Mouse (Mus musculus): Measurements from ENCODE around the gene Brd3os. TPM values are rescaled to one million over a fixed set of nuclear protein-coding genes. Genes with fewer than 3 reads are reported as not detected.

The Brd3os gene
- polyA plus RNA-seq, 1 experiment from 2014 or later, result 19.0 TPM

- no peaks in the 10 kb centered on the region for H3K27me3 ChIP-seq
- in situ Hi-C loops (cut with MboI; ENCODE audit: low pct_unique_long_range_greater_than_20kb), result loop anchor here (25.0 kb wide), 1 partner anchor 395 kb away; the partner anchor contains the start of gene Slc2a6
- CTCF ChIA-PET, result no interaction called here
- no peak for ATAC-seq
- DNase-seq (ENCODE audit: low read depth, low spot score), result no peak
- TF ChIP-seq CTCF (IDR thresholded peaks at IDR 0.05), result no peak
- POLR2A ChIA-PET, result no interaction called here
These were observed 9.5 kb upstream of the Brd3os start for GRCm38 (mm10) chr2:27432599-27432998.

DNA sequence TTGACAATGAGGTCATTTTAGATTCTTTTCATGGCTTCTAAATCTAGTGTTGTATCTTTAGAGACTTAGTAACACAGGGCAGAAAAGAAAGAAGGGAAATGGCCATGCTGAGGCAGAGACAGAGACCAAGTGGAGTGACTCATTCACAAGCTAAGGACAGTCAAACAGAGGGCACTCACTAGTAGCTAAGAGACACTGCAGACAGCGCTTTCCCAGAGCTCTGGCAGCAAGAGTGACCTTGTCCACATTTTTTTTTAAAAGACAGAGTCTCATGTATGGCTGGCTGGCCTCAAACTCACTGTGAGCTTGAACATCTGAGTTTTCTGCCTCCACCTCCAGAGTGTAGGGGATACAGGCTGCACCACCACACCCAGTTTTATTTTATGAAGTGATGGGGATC is 4.2 kb upstream of the Brd3os start:
- in situ Hi-C loops (cut with MboI; ENCODE audit: low pct_unique_long_range_greater_than_20kb), result loop anchor here (25.0 kb wide), 1 partner anchor 401 kb away; the partner anchor contains the start of gene Slc2a6
- H3K27me3 ChIP-seq, result no peaks in the 10 kb centered on the region
- TF ChIP-seq CTCF (IDR thresholded peaks at IDR 0.05), result no peak
- ATAC-seq, result no peak
- ChIA-PET CTCF (interaction anchor here (0.9 to 2.1 kb wide), 3 partner anchors 10 to 169 kb away, joined by 3 to 15 read pairs (median 4); no protein-coding TSS in a partner anchor), POLR2A (interaction anchor here (0.6 kb wide), 1 partner anchor 185 kb away, joined by 3 read pairs; no protein-coding TSS in a partner anchor)
- DNase-seq (ENCODE audit: low read depth, low spot score), result no peak

DNA sequence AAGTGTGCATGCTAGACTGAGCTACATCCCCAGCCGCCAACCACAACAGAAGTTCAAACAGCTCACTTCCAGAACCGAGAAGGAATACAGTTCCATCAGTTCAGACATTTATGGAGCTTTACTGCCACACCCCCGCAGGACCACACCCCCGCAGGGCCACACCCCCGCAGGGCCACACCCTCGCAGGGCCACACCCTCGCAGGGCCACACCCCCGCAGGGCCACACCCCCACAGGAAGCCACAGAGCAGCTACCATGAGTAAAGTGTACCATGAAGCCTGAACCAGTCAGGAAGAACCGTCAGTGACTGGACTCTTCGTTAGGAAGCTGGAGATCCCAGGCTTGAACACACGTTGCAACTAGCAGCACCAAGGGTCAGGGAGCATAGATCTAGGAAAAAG is 3.8 kb upstream of the Brd3os start:
- in situ Hi-C loops (cut with MboI; ENCODE audit: low pct_unique_long_range_greater_than_20kb), result loop anchor here (25.0 kb wide), 1 partner anchor 401 kb away; the partner anchor contains the start of gene Slc2a6
- TF ChIP-seq CTCF (IDR thresholded peaks at IDR 0.05), result no peak
- CTCF ChIA-PET, result interaction anchor here (0.9 to 2.1 kb wide), 3 partner anchors 10 to 169 kb away, joined by 3 to 15 read pairs (median 4); no protein-coding TSS in a partner anchor
- DNase-seq (ENCODE audit: low read depth, low spot score) (no peak), ATAC-seq (no peak)
- H3K27me3 ChIP-seq, result no peaks in the 10 kb centered on the region
- POLR2A ChIA-PET, result interaction anchor here (0.6 kb wide), 1 partner anchor 185 kb away, joined by 3 read pairs; no protein-coding TSS in a partner anchor

DNA sequence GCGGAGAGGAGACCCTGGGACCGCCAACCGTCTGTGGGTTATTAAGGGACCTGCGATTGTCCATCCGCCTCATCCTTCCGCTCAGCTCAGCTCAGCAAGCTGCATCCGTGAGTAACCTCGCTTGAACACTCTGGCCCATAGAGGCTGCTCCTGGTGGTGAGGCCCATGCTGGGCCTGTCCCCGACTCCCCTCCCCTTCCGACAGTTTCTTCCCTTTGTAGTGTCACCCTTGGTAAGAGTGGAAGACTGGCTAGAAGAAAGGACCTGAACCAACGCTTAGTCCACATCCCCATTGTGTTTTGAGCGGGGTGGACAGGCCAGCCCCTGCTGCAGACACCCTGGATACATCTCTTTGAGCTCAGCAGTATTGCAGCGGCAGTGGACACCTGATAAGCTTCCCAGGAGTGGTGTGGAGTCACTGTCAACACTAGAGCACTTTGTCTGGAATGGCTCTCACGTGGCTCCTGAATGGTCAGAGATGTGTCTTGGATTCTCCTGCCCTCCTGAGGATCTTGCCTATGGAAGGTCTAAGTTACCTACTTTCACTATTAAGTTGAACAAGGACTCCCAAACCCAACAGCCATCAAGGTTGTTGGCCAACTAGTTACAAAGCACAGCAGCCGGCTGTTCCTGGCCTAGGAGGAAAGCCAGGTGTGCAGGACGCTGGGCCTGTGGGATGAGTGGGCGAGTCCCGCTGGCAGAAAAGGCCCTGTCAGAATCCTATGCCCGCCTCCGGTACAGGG is 755 bp downstream of the Brd3os start:
- no peak for DNase-seq (ENCODE audit: low read depth, low spot score)
- in situ Hi-C loops (cut with MboI; ENCODE audit: low pct_unique_long_range_greater_than_20kb), result loop anchor here (5.0 to 25.0 kb wide), 2 partner anchors 74 to 406 kb away; partner anchors contain the start of genes Slc2a6 and Wdr5
- POLR2A ChIA-PET, result no interaction called here

GRCm38 (mm10) chr2:27443450-27443708 is 1.3 kb downstream of the Brd3os start:
- in situ Hi-C loops (cut with MboI; ENCODE audit: low pct_unique_long_range_greater_than_20kb), result loop anchor here (5.0 to 25.0 kb wide), 2 partner anchors 74 to 406 kb away; partner anchors contain the start of genes Slc2a6 and Wdr5
- H3K27me3 ChIP-seq, result no peaks in the 10 kb centered on the region
- ChIA-PET CTCF (interaction anchor here (1.2 to 1.7 kb wide), 2 partner anchors 15 to 18 kb away, joined by 3 to 6 read pairs; no protein-coding TSS in a partner anchor), POLR2A (no interaction called here)
- ATAC-seq, result no peak
- no peak for TF ChIP-seq CTCF (IDR thresholded peaks at IDR 0.05)
- no peak for DNase-seq (ENCODE audit: low read depth, low spot score)

More for the DNA sequence above, 755 bp downstream of the Brd3os start:
- CTCF ChIA-PET, result interaction anchor here (1.2 to 1.7 kb wide), 2 partner anchors 15 to 19 kb away, joined by 3 to 6 read pairs; no protein-coding TSS in a partner anchor
- H3K27me3 ChIP-seq, result no peaks in the 10 kb centered on the region
- ATAC-seq, result peak; percentile 9
- TF ChIP-seq CTCF (IDR thresholded peaks at IDR 0.05), result no peak

DNA sequence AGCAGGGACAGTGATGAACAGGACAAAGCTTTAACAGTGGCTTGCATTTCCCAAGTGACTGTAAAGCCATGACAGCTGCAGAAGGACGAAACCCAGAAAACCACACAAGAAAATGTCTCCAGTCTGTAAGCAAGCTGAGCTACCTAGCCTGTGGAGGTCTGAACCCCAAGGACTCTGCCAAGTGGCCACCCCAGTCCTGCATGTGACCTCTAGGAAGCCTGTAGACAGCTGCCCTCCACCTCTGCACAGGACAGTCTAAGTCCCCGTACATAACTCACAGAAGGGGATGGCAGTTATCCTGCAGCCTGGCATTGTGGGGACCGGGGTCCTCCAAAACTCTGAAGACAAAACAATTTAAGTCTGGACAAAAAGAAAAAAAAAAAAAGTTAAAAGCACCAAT is 3.8 kb downstream of the Brd3os start:
- DNase-seq (ENCODE audit: low read depth, low spot score), result no peak
- H3K27me3 ChIP-seq, result no peaks in the 10 kb centered on the region
- ChIA-PET POLR2A (interaction anchor here (0.6 to 0.7 kb wide), 2 partner anchors 17 to 69 kb away, joined by 3 to 4 read pairs; partner anchors contain the start of gene Wdr5), CTCF (no interaction called here)
- no peak for TF ChIP-seq CTCF (IDR thresholded peaks at IDR 0.05)
- in situ Hi-C loops (cut with MboI; ENCODE audit: low pct_unique_long_range_greater_than_20kb), result loop anchor here (25.0 kb wide), 1 partner anchor 409 kb away; the partner anchor contains the start of gene Slc2a6
- no peak for ATAC-seq

DNA sequence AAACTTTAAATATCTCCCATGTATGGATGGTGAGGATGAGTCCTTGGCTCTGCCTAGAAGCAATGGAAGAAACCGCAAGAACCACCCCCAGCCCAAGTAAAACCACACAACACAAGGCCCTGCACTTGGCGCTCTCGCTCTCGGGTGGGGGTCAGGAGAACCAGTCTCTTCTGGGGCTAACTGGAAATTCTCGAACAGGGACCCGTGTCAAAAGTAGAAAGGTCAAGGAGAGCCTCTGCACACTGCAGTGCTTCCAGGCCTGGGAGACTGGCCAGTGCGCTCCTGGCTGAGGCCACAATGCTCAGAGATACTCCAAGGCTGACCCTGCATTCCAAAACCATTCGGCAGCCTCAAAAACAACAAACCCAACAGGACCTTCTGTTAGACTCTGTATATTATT is 4.7 kb downstream of the Brd3os start:
- ChIA-PET POLR2A (interaction anchor here (0.7 kb wide), 1 partner anchor 10 kb away, joined by 4 read pairs; no protein-coding TSS in a partner anchor), CTCF (interaction anchor here (0.6 kb wide), 1 partner anchor 1081 kb away, joined by 3 read pairs; no protein-coding TSS in a partner anchor)
- DNase-seq (ENCODE audit: low read depth, low spot score) (no peak), ATAC-seq (no peak)
- H3K27me3 ChIP-seq, result no peaks in the 10 kb centered on the region
- in situ Hi-C loops (cut with MboI; ENCODE audit: low pct_unique_long_range_greater_than_20kb), result loop anchor here (25.0 kb wide), 1 partner anchor 410 kb away; the partner anchor contains the start of gene Slc2a6
- TF ChIP-seq CTCF (IDR thresholded peaks at IDR 0.05), result no peak

GRCm38 (mm10) chr2:27447782-27448181 is 5.7 kb downstream of the Brd3os start:
- CTCF ChIA-PET, result interaction anchor here (1.2 kb wide), 2 partner anchors 10 to 16 kb away, joined by 3 read pairs; no protein-coding TSS in a partner anchor
- POLR2A ChIA-PET, result interaction anchor here (0.9 kb wide), 1 partner anchor 10 kb away, joined by 3 read pairs; no protein-coding TSS in a partner anchor
- ATAC-seq (no peak), DNase-seq (ENCODE audit: low read depth, low spot score) (no peak)
- H3K27me3 ChIP-seq, result no peaks in the 10 kb centered on the region
- in situ Hi-C loops (cut with MboI; ENCODE audit: low pct_unique_long_range_greater_than_20kb), result loop anchor here (25.0 kb wide), 1 partner anchor 410 kb away; the partner anchor contains the start of gene Slc2a6
- no peak for TF ChIP-seq CTCF (IDR thresholded peaks at IDR 0.05)

DNA sequence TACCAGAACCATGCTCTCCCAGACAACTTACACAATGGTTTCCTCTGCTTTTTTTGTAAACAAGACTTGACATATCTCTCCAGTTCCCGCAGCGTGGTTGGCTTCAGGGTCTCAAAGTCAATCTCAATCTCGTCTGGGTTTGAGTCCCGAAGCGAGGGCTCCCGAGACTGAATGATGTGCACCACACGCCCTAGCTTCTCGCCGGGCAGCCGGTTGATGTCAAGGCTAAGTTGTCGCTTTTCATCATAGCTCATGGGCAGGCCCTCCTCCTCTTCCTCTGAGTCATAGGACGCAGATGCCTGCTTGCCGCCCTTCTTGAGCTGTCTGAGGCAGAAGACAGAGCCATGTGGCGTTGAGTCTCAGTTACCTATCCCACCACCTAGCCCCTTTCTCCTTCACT is 8.1 kb downstream of the Brd3os start:
- ChIA-PET POLR2A (no interaction called here), CTCF (no interaction called here)
- in situ Hi-C loops (cut with MboI; ENCODE audit: low pct_unique_long_range_greater_than_20kb), result no loop called here
- H3K27me3 ChIP-seq, result no peaks in the 10 kb centered on the region
- DNase-seq (ENCODE audit: low read depth, low spot score) (no peak), ATAC-seq (no peak)
- no peak for TF ChIP-seq CTCF (IDR thresholded peaks at IDR 0.05)

DNA sequence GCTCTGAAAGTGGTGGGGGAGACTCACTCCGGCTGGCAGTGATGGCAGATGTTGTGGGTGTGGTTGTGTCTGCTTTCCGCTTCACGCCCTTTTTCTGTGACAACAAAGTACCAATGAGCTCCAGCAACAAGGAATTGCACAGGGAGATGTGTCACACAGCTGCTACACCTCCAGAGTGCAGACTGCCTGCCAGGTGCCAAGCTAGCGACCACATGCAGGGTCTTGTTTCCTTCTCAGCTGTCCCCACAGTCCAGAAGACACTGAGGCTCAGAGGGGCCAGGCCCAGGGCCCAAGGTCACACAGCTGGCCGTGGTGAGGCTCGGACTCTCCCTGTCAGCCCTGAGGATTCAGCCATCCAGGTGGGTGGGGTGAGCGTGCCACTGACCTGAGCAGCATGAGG is 17.6 kb downstream of the Brd3os start:
- H3K27me3 ChIP-seq, result no peaks in the 10 kb centered on the region
- TF ChIP-seq CTCF (IDR thresholded peaks at IDR 0.05), result no peak
- in situ Hi-C loops (cut with MboI; ENCODE audit: low pct_unique_long_range_greater_than_20kb), result no loop called here
- no peak for DNase-seq (ENCODE audit: low read depth, low spot score)
- ChIA-PET CTCF (no interaction called here), POLR2A (no interaction called here)
- no peak for ATAC-seq

GRCm38 (mm10) chr2:27460163-27460562 is 18.0 kb downstream of the Brd3os start:
- no peak for ATAC-seq
- ChIA-PET POLR2A (no interaction called here), CTCF (no interaction called here)
- TF ChIP-seq CTCF (IDR thresholded peaks at IDR 0.05), result no peak
- no peaks in the 10 kb centered on the region for H3K27me3 ChIP-seq
- DNase-seq (ENCODE audit: low read depth, low spot score), result no peak
- in situ Hi-C loops (cut with MboI; ENCODE audit: low pct_unique_long_range_greater_than_20kb), result no loop called here
